Mouse (Mus musculus) heart, postnatal 36 days (tissue): ENCODE measurements around the gene Amz2. TPM values are rescaled to one million over a fixed set of nuclear protein-coding genes. Genes with fewer than 3 reads are reported as not detected.

ENCODE experiments used
- DNase-seq, 2 experiments: peaks; one replicate each; pipeline ENCODE4 v3.0.0; 2021 to 2022
- intact Hi-C: fragments of 180-260 bp; cut with DNase I; formaldehyde crosslinking; loops from one replicate; pipeline ENCODE4 v1.15.1; 2025
- total RNA-seq, 2 experiments: library from RNA; stranded (reverse); gene quantifications; 2 replicates each; pipeline ENCODE4 v1.2.3; 2021

The Amz2 gene
- total RNA-seq: 10 to 100 TPM; 51.9 to 56.7 TPM

DNA sequence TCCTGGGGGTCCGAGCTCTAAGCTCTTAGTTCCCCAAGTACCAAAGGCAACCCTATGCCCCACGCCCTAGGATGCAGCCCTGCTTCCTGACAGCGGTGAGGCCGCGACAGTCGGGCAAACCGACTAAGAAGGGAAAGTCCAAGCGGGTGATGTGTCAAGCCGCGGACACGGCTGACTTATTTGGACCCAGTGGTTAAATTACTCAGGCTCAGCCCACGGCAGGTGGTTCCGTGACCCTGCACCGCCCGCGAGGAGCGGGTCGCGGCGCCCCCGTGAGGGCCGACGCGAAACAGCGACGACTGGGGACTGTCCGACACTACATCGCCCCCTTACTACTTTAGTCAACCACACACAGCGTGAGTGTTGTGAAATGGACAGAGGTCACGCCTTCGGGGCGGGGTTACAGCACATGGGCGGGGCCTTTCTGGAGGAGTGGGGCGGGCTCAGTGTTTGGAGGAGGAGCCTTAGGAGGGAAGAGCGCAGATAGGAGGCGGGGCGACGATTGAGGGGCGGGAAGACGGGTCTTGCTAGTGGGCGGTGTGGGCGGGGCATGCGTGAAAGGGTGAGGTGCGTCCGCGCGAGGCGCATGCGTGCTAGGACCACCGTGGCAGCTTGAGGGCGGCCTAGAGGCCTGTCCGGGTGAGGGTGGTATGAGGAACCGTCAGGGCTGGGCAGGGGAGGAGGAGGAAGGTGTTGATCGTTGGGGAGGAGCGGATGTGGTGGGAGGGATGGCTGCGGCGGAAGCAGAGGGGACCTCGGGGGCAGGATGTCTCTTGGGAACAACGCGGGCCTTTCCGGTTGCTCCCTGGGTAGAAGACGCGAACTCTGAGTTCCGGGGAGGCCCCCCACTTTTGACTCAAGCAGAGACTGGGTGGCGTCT, at the start of gene Amz2:
Amz2 (plus strand) TSS at position 555 of the 880 bp plus-strand sequence.
- peak; percentile 99 to 100 for DNase-seq
- intact Hi-C loops: loop anchor here (1.0 to 5.0 kb wide), 4 partner anchors 62 to 178 kb away; no protein-coding TSS in a partner anchor

DNA sequence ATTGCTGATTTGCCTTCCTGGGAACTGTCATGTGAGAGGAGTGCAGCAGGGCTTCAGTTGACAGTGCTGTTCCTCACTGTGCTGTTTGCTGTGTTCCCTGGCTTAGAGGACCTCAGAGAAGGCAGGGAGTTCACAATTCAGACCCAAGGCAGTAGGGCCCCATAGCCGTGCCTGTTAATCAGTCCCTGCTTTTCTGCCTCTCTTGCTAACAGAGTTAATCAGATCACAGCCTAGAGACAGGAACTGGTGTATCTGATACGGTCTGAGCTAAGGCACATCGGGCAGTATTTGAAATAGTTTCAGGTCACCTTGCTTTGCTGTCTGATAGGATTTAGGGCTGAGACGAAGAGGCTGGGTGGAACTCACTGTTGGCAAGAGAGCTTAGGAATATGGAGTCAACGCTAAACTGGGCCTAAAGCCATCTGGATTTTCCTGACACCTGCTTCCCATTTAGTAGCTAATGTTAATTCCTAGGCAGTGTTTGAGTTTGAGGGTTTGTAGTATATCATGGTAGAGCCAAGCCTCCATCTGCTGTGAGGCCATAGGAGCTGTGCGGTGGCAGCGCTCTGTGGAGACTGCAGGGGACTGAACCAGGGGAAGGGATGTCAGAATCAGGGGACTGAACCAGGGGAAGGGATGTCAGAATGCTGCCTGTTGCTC, 49.1 kb upstream of the Amz2 start:
- intact Hi-C loops: no loop called here
- DNase-seq: no peak

DNA sequence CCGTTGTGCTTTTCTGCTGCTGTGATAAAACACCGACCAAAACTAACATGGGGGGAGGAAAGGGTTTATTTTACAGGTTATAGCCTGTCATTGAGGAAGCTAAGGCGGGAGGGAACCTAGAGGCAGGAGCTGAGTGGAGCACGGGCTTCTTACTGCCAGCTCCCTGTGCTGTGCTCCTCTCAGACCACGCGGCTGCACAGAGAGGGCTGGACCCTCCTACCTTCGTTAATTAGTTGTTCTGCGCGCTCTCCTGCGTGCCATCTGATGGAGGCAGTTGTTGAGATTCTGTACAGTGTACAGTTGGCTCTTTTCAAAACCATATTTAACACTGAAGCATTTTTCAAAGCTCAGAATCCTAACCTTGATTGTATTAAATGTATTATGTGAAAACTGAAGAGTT, 48.3 kb upstream of the Amz2 start:
- intact Hi-C loops: no loop called here

DNA sequence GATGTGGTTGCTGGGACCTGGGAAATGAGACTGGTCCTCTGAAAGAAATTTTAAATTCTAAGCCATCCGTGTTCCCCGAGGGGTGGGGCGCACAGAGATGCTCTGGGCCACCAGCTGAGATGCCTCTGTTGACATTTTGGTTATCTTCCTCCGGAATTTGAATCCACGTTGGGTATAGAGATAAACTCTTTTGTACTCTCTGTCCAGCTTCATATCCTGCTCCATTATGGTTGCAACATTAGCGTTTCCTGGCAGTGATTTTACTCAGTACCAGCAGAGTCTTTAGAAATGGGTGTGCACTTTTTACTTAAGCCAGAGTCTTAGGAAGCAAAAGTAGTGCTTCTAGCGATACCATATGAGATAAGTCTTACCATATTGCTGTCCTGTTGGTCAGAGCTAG, 47.7 kb upstream of the Amz2 start:
- no peak for DNase-seq
- intact Hi-C loops: no loop called here

More for the DNA sequence above, 48.3 kb upstream of the Amz2 start:
- DNase-seq: no peak

DNA sequence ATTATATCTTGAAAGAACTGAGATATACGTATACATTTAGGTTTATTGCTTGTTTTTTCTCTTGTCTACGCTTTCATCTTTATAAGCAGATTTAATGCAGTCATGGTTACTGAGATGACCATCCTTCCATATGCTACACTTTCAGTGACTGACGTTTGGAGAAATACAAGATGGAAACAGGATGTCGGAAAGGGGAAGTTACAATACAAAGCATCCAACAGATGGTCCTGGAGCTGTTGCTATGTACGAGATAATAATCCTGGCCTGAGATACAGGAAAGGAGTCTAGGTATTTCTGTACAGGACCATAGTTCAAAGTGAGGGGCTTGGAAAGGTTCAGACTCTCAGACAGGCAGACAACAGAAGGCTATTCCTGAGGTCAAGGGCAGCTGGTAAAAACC, 45.1 kb upstream of the Amz2 start:
- intact Hi-C loops: no loop called here
- DNase-seq: no peak

DNA sequence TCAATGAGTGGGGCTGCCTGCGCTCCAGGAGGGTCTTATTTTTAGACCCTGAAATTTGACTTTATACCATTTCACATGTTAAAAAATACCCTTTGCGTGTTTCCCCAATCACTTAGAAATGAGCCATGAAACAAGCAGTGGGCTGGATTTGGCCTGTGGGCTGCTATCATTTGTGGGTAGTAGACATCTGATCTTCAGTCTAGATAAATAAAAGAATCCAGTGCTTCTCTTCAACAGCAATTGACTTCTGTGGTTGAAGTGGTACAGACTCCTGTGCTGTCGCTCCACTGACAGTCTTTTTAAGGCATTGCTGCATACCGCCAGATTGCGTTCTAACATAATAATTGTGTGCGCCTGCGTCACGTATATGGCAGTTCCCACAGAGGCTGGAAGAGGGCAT, 40.5 kb upstream of the Amz2 start:
- DNase-seq: no peak
- intact Hi-C loops: no loop called here

DNA sequence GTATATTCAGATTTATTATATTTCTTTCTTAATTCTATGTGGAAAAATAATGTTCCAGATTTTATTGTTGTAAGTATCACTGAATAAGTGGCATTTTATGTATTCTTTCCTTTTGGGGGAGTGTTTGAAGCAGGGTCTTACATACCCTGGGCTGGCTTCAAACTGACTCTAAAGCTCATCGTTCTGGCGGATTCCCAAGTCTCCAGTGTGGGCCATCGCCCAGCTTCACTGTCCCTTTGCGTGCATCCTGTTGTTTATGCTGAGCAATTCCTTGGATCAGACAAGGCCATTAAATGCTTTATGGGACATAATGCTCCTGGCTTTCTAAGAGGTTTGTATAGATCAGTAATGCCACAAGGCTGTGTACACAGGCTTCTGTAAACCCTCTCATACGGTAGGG, 36.7 kb upstream of the Amz2 start:
- intact Hi-C loops: loop anchor here (2.0 kb wide), 1 partner anchor 24 kb away; no protein-coding TSS in a partner anchor
- DNase-seq: no peak

DNA sequence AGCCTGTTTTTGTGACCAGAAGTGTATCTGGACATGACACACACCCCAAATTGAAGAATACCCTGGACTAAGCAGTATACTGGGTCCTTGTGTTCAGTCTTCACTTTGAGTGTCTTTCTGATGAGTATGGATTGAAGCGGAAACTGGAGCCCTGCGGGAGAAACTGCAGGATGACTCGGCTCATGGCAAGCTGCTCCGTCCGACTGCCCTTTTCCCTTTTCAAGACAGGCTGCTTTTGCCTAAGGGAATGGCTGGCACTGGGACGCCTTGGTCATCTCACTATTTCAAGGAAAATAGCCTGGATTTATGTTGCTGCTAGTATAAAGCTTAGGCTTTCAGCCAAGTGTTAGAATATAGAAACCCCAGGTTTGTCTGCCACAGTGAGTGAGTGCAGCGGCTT, 34.5 kb upstream of the Amz2 start:
- DNase-seq: no peak
- intact Hi-C loops: no loop called here

DNA sequence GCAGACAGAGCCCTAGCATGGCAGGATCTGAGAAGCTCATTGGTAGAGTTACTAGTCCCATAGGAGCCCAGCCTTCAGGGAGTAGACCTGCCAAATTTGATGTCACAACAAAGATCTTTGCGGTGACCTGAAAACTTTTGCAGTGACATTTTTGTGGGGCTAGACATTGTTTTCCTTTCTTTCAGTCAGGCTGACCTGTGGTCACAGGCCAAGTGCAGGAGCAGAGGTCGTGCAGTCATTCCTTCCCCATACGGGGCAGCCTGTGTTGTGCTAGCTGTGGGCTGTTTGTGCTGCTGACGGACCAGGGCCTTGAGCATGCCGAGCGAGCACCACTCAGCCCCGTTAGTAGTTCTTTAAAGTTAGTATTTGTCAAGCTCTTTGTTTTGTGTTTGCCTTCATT, 34.0 kb upstream of the Amz2 start:
- intact Hi-C loops: no loop called here
- no peak for DNase-seq

DNA sequence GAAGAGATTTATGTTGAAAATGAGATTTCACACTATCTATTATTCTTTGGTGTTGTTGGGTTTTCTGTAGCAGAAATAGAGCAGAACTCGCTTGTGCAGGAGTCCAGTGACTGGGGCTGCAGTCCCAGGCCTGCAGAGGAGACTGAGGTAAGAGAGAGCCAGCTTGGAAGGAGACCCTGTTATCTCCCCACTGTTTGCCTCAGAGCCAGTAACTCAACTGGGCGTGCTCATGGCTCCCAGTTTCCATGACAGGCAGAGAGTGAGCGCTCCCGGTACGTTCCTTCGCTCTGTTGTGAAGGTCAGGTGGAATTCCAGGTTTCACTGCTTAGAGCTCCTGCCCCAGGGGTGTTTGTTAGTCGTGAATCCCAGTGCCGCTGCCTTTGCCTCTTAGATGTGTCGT, 33.1 kb upstream of the Amz2 start:
- no peak for DNase-seq
- intact Hi-C loops: no loop called here

DNA sequence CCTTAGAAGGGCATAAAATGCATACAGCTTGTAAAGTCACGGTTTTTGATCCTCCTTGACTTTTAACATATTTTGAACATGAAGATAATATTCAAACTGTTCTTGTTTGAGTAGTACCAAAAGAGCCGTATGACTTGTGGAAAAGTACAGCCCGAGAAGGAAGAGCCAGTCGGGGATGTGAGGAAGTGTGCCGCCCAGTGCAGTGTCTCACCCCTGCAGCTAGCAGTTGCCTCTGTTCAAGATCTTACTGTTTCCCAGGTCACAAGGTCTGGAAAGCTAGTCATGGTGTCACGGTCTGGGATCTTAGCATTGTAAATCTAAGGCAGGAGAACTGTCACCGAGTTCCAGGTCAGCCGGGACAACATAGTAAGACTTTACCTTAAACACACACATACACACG, 31.0 kb upstream of the Amz2 start:
- no peak for DNase-seq
- intact Hi-C loops: no loop called here

DNA sequence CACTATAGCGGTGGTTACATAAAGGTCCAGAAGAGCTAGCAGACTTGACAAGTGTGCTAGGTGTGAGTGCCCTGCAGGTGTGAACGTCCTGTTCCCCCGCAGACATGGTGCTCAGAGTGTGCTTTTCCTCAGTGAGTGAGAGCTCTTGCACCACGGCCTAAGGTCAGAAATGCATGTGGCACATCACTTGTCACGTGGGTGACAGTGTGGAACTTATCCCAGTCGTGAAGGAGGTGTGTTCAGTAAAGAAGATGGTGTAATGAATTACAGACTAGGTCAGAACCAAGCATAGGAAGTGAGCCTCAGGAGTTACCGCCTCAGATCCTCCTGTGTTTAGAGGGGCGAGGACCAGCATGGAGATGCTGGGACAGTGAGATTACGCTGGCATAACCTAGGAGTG, 30.5 kb upstream of the Amz2 start:
- intact Hi-C loops: no loop called here
- DNase-seq: no peak

DNA sequence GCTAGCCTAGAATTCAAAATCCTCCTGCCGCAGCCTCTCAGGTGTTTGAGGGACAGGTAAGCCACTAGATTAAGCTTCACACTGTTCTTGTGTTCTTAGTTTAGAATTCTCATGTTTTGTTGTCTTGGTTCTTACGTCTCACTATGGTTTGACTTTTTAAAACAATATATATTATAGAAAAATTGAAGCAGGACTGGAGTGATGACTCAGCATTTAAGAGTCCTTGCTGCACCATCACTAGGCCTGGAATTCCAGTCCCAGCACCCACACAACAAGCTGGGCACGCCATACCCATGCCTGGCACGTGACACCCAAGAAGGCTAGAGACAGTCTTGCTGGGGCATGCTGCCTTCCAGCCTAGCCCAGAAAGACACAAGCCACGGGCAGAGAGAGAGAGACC, 19.3 kb upstream of the Amz2 start:
- no peak for DNase-seq
- intact Hi-C loops: no loop called here

DNA sequence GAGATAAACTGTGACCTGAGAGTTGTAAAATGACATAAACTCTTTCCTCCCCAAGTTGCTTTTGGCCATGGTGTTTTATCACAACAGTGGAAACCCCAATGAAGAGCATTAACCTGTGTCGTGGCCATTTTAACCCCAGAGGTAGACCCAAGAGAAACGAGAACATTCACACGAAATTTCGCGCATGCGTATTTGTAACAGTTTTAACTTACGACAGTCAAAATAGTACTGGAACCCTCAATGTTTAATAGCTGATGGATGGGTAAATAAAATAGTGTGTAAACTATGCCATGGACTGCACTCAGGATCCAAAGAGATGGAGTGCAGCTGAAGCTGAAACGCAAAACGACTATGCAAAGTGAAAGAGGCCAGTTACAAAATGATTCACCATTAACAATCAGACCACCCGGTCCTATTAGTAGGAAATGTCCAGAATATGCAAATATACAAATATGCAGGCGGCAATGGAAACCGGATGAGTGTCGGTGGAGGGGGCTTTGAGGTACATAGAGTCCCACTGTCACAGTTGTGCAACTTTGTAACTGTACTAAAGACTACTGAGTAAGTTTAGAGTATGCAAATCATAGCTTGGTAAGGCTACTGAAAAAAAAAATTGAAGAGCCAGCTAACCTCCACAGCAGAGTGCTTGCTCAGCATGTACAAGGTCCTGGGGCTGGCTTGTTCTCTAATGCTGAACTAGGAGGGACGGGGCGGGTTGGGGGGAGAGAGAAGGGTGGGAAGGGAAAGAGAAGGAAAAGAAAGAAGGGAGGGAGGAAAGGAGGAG, 15.4 kb upstream of the Amz2 start:
- intact Hi-C loops: no loop called here
- DNase-seq: no peak

DNA sequence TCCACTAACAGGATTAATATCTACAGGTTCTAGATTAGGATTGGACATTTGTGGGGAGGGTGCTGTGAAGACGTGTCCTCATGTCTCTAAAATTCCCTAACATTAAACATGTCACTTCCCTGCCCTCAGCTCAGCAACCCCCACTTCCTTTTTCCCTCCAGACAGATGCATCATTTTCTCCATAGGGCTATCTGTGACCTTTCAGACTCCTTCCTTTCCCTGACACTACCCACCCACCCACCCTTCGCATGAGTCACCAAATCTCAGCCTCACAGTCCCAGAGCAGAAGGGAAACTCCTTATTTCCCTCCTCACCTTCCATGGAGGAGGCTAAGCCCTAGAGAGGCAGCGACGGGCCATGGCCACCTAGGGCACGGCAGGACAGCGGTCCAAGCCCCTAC, 12.1 kb upstream of the Amz2 start, which contains the start of gene 9930022D16Rik:
9930022D16Rik (plus strand) TSS at position 301 of the 400 bp plus-strand sequence.
- intact Hi-C loops: no loop called here
- no peak for DNase-seq

DNA sequence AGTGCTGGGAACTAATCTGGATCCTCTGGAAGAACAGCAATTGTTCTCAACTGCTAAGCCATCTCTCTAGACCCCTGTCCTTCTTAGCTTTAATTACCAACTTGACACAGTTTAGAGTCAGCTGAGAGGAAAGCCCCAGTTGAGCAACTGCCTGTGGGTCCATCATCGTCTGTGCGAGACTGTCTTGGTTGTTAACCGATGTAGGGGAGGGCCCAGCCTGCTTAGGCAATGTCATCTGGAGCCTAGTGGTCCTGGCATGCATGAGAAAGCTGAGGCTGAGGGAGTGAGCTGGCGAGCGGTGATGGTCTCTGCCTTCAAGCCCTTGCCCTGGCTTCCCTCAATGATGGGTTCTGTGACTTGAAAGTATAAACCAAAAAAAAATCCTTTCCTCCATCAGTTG, 10.9 kb upstream of the Amz2 start:
- DNase-seq: no peak
- intact Hi-C loops: no loop called here

DNA sequence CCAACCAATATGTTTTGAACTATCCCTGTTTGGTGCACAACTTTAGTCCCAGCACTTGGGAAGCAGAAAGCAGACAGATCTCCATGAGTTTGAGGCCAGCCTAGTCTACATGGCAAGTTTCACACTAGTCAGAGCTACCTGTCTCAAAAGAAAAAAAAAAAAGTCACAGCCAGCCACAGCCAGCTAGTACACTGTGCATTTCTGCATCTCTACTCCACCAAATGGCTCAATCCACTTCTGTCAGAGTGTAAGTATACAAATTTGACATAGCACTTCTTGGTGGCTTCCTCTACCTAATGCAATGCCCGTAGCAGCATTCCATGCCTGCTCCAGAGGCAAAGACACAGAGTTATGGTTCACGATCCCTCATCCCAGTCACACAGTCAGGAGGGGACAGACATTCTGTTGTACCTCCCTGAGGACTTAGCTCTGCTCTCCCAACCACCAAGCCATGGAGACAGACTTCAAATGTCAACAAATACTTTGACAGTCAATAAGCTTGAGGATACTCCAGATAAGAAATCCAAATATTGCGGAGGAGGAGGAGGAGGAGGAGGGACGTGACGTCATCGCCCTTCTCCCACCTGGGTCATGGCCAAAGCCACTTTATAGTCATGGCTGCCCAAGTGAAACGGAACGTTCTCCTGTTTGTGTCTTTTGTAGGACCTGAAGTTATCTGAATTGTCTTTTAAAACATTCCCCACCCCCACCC, 8.9 kb upstream of the Amz2 start:
- intact Hi-C loops: no loop called here
- no peak for DNase-seq

DNA sequence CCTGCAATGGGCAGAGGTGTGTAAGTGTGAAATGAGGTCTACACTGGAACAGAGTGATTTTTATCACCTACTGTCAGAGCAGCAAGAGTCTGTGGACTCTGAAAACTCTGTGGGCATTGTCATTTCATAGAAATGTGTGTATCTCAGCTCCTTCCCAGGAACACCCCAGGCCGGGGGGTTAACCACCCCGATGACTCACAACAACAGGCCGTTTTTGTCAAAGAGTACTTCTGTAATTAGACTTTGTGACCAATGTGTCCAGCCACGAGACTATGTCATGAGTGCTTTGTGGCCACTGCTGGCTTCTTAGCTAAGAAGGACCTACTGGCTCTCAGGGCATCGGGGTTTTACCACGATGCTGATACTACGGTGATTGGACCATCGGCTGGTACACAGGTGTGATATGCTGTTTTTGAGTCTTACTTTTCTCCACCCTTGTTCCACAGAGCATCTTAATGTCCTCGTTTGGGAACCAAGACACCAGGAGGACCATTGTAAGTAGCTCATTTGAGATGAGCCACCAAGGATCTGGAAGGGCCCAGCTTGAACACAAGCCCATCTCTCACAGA, 8.2 kb upstream of the Amz2 start:
- DNase-seq: no peak
- intact Hi-C loops: no loop called here

DNA sequence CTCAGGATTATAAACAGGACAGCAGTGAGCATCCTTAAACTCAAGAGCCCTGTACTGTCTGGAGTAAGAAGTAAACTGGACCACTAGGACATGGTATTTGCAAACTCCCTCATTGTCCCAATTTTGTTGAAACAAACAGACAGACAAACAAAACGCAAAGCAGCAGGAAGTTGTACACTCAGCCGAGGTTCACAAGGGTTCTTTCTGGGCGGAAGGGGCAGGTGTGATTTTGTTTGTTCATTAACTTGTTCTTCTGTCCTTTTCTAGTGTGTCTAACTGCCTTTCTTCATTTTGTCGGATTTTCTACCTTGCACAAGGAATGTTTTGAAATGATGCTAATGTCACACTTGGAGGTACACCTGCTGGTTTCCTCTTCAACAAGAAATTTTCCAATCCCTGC, 6.3 kb upstream of the Amz2 start:
- no peak for DNase-seq
- intact Hi-C loops: no loop called here

DNA sequence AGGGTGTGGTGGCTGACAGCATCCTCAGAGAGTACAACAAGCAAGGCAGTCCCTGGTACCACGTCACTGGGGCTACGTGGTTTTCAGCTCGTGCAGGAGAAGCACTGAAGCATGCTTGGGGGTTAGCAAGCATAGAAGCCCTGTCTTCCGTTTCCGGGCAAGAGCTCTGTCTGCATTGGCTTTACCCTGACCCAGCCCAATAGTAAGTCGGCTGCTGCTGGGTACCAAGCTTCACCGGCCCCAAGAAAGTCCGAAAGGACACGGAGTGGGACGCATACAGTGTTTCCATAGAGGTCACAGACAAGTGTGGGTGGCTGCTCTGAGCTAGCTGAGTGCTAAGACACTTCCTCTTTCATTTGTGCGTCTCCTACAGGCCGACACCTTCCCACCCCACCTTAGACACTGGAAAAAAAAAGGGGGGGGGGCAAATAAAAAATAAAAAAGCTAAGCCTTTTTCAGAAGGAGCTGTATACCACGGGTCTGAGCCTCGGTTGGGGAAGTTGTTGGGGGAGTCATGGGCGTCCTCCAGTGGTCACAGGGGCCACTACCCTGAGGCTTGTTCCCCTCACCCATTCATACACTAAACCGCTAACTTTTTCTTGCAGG, 5.7 kb upstream of the Amz2 start:
- DNase-seq: no peak
- intact Hi-C loops: no loop called here
